ENCODE assay signal across 8 mouse cellular contexts in genomic region chr5:32785313-32785915, GRCm38 (mm10). TPM values are rescaled to one million over a fixed set of nuclear protein-coding genes. Genes with fewer than 3 reads are reported as not detected.
DNase-seq lines count a peak whose midpoint lies in the region; ATAC-seq and TF ChIP-seq lines count a peak whose summit lies in the region.

Gene Pisd (minus strand): TSS chr5:32785646.

- H3K9me3 ChIP-seq in heart, embryonic 12.5 days (replicated peaks) = no peaks in the 10 kb centered on the region
- no peaks in the 10 kb centered on the region for H3K9me3 ChIP-seq in kidney, postnatal 0 days (replicated peaks; ENCODE audit: low read length)
- H3K9me3 ChIP-seq in liver, embryonic 11.5 days (ENCODE audit: control insufficient read depth, low read length) = no peaks in the 10 kb centered on the region
- H3K9me3 ChIP-seq in stomach, embryonic 14.5 days (ENCODE audit: control insufficient read depth, low read depth, low read length) = no peaks in the 10 kb centered on the region

- under 1% methylated on average over 51 of the region's 52 CpGs for WGBS in heart, embryonic 12.5 days
- WGBS in kidney, postnatal 0 days = under 1% methylated on average over 52 of the region's 52 CpGs
- WGBS in liver, embryonic 11.5 days = under 1% methylated on average over 52 of the region's 52 CpGs
- under 1% methylated on average over 52 of the region's 52 CpGs for WGBS in stomach, embryonic 14.5 days

- H3K9ac ChIP-seq in heart, embryonic 12.5 days = peak within 1 kb of the TSS; percentile 80
- H3K9ac ChIP-seq in kidney, postnatal 0 days (ENCODE audit: low read depth, low read length) = peak within 1 kb of the TSS; percentile 61
- H3K9ac ChIP-seq in liver, embryonic 11.5 days (ENCODE audit: low read depth, low read length) = peak within 1 kb of the TSS; percentile 83
- H3K9ac ChIP-seq in stomach, embryonic 14.5 days (replicated peaks; ENCODE audit: low read depth, low read length) = peak within 1 kb of the TSS; percentile 23

- ATAC-seq in erythroid progenitor cell, adult 5-6 weeks (replicated peaks; ENCODE audit: low FRiP score, poor library complexity, severe bottlenecking) = peak; percentile 100
- ATAC-seq in heart, embryonic 12.5 days (ENCODE audit: insufficient number of reproducible peaks, low FRiP score) = peak; percentile 100
- ATAC-seq in kidney, postnatal 0 days (replicated peaks; ENCODE audit: low FRiP score, low read depth) = peak; percentile 99
- ATAC-seq in liver, embryonic 11.5 days (replicated peaks; ENCODE audit: low FRiP score) = peak; percentile 98
- peak; percentile 98 for ATAC-seq in stomach, embryonic 14.5 days (ENCODE audit: insufficient number of reproducible peaks, insufficient read depth, low FRiP score, low read depth)

- peak within 1 kb of the TSS; percentile 87 for H3K4me3 ChIP-seq in heart, embryonic 12.5 days
- H3K4me3 ChIP-seq in kidney, postnatal 0 days (replicated peaks; ENCODE audit: low read depth, low read length) = peak within 1 kb of the TSS; percentile 73
- H3K4me3 ChIP-seq in liver, embryonic 11.5 days (ENCODE audit: low read depth, low read length) = peak within 1 kb of the TSS; percentile 86
- peak within 1 kb of the TSS; percentile 69 for H3K4me3 ChIP-seq in stomach, embryonic 14.5 days (ENCODE audit: low read depth, low read length)

- peak; percentile 96 for DNase-seq in CD4-positive helper T cell, adult 2 months (ENCODE audit: low read depth, low spot score)
- peak; percentile 88 for DNase-seq in brain, embryonic 18.5 days (ENCODE audit: low read depth, low spot score)
- peak; percentile 97 for DNase-seq in kidney, postnatal 0 days (ENCODE audit: low spot score)
- DNase-seq in liver, embryonic 11.5 days (ENCODE audit: low spot score) = peak; percentile 91
- DNase-seq in naive thymus-derived CD4-positive, alpha-beta T cell, adult 2 months (ENCODE audit: low read depth) = peak; percentile 96

- TF ChIP-seq CTCF in kidney, postnatal 0 days (IDR thresholded peaks at IDR 0.05; ENCODE audit: low read depth) = peak; percentile 52

- H3K36me3 ChIP-seq in heart, embryonic 12.5 days = peaks cover 18% of the 10 kb centered on the region
- no peaks in the 10 kb centered on the region for H3K36me3 ChIP-seq in kidney, postnatal 0 days (ENCODE audit: insufficient read depth, low read length)
- peaks cover 9% of the 10 kb centered on the region; the same call in 1 of the 2 replicates for H3K36me3 ChIP-seq in liver, embryonic 11.5 days (ENCODE audit: control insufficient read depth, insufficient read depth, low read length)
- peaks cover 4% of the 10 kb centered on the region; the same call in 1 of the 2 replicates for H3K36me3 ChIP-seq in stomach, embryonic 14.5 days (ENCODE audit: control insufficient read depth, insufficient read depth, low read length)

- H3K27ac ChIP-seq in heart, embryonic 12.5 days (ENCODE audit: poor library complexity, severe bottlenecking) = 0 out of 2 replicates have a peak within 1 kb of the TSS, but pooled peaks have one; percentile 20
- peak within 1 kb of the TSS; percentile 65; the same call in 1 of the 2 replicates for H3K27ac ChIP-seq in kidney, postnatal 0 days
- no peak within 1 kb of the TSS for H3K27ac ChIP-seq in liver, embryonic 11.5 days (ENCODE audit: low read depth, low read length)
- peak within 1 kb of the TSS; percentile 44; the same call in 1 of the 2 replicates for H3K27ac ChIP-seq in stomach, embryonic 14.5 days (ENCODE audit: low read length)

- H3K27me3 ChIP-seq in heart, embryonic 12.5 days (replicated peaks) = no peaks in the 10 kb centered on the region
- no peaks in the 10 kb centered on the region for H3K27me3 ChIP-seq in kidney, postnatal 0 days (ENCODE audit: insufficient read depth, low read length)
- no peaks in the 10 kb centered on the region for H3K27me3 ChIP-seq in liver, embryonic 11.5 days (replicated peaks; ENCODE audit: control insufficient read depth, insufficient read depth, low read length)
- no peaks in the 10 kb centered on the region for H3K27me3 ChIP-seq in stomach, embryonic 14.5 days (ENCODE audit: control insufficient read depth, insufficient read depth, low read length)

- peaks cover 4% of the 10 kb centered on the region for H3K4me1 ChIP-seq in heart, embryonic 12.5 days (replicated peaks)
- H3K4me1 ChIP-seq in kidney, postnatal 0 days (replicated peaks; ENCODE audit: insufficient read depth, low read length) = 0 out of 2 replicates have a peak, but pooled peaks cover 5% of the 10 kb centered on the region
- H3K4me1 ChIP-seq in liver, embryonic 11.5 days (replicated peaks; ENCODE audit: control insufficient read depth, insufficient read depth, low read length) = peaks cover 5% of the 10 kb centered on the region
- no peaks in the 10 kb centered on the region for H3K4me1 ChIP-seq in stomach, embryonic 14.5 days (ENCODE audit: control insufficient read depth, insufficient read depth, low read length)

- H3K4me2 ChIP-seq in heart, embryonic 12.5 days = peak within 1 kb of the TSS; percentile 90
- peak within 1 kb of the TSS; percentile 85 for H3K4me2 ChIP-seq in kidney, postnatal 0 days (ENCODE audit: low read length)
- peak within 1 kb of the TSS; percentile 84 for H3K4me2 ChIP-seq in liver, embryonic 11.5 days
- peak within 1 kb of the TSS; percentile 67 for H3K4me2 ChIP-seq in stomach, embryonic 14.5 days (replicated peaks; ENCODE audit: low read depth, low read length)

RNA-seq across cellular contexts. Expression of gene Pisd, which starts in this region (rescaled TPM):
- total RNA-seq in erythroid progenitor cell, adult 5-6 weeks (2015; ENCODE audit: low replicate concordance) = 6.5 and 8.4 TPM in 2 replicates
- total RNA-seq in erythroid progenitor cell, adult 5-6 weeks (2017; ENCODE audit: low replicate concordance) = 5.1 and 6.5 TPM in 2 replicates
- 47.7 and 49.3 TPM in 2 replicates for polyA plus RNA-seq in heart, embryonic 12.5 days (2016; fragmentation: Nextera tagmentation; extraction: Ambion mirVana)
- polyA plus RNA-seq in kidney, postnatal 0 days (2015; fragmentation: Nextera tagmentation; extraction: Ambion mirVana) = 74.8 and 78.3 TPM in 2 replicates
- 61.0 and 63.8 TPM in 2 replicates for polyA plus RNA-seq in liver, embryonic 11.5 days (2014; fragmentation: Nextera tagmentation; extraction: Ambion mirVana)
- polyA plus RNA-seq in stomach, embryonic 14.5 days (2014; fragmentation: Nextera tagmentation; extraction: Ambion mirVana) = 78.7 and 81.7 TPM in 2 replicates

Comparison
In these comparisons a context has a peak if more than half of its experiments do, and no peak if none do; other contexts are left out.
1. H3K9ac ChIP-seq: peak in every context shown above with its lines; median percentile 83 in liver, embryonic 11.5 days; 80 in heart, embryonic 12.5 days; 61 in kidney, postnatal 0 days; 23 in stomach, embryonic 14.5 days.